Mouse (Mus musculus) heart, embryonic 13.5 days (tissue): ENCODE measurements around the gene Map2k7. TPM values are rescaled to one million over a fixed set of nuclear protein-coding genes. Genes with fewer than 3 reads are reported as not detected.

Experiments used
- ATAC-seq: fragments of 200-750 bp; cut with Nextera tagmentation; 2 replicates; pipeline ENCODE4 v1.8.0; 2017; ENCODE audit warnings: moderate TSS enrichment; ENCODE audit not compliant: insufficient number of reproducible peaks, low FRiP score, low TSS enrichment; ENCODE audit errors: extremely low read depth
- H3K27ac ChIP-seq: fragments of 300-500 bp; sonication (generic); replicated peaks from 2 replicates; pipeline ENCODE4 v1.5.1; 2015; ENCODE audit warnings: moderate library complexity, mild to moderate bottlenecking, inconsistent platforms
- H3K27me3 ChIP-seq: fragments of 300-500 bp; sonication (generic); replicated peaks from 2 replicates; pipeline ENCODE4 v1.6.1; 2015; ENCODE audit warnings: mild to moderate bottlenecking, inconsistent platforms
- H3K36me3 ChIP-seq: fragments of 300-500 bp; sonication (generic); 2 replicates; pipeline ENCODE4 v1.6.1; 2015; ENCODE audit warnings: mild to moderate bottlenecking, inconsistent platforms
- H3K4me1 ChIP-seq: fragments of 300-500 bp; sonication (generic); 2 replicates; pipeline ENCODE4 v1.6.1; 2015; ENCODE audit warnings: inconsistent platforms
- H3K4me2 ChIP-seq: fragments of 300-500 bp; sonication (generic); 2 replicates; pipeline ENCODE4 v1.6.1; 2015; ENCODE audit warnings: inconsistent platforms, mild to moderate bottlenecking, moderate library complexity
- H3K4me3 ChIP-seq: fragments of 300-500 bp; sonication (generic); 2 replicates; pipeline ENCODE4 v1.5.1; 2015; ENCODE audit warnings: moderate library complexity, mild to moderate bottlenecking, inconsistent platforms
- H3K9ac ChIP-seq: fragments of 300-500 bp; sonication (generic); 2 replicates; pipeline ENCODE4 v1.6.1; 2015; ENCODE audit warnings: inconsistent platforms, mild to moderate bottlenecking, moderate library complexity
- H3K9me3 ChIP-seq: fragments of 300-500 bp; sonication (generic); 2 replicates; pipeline ENCODE4 v1.6.1; 2016; ENCODE audit warnings: inconsistent platforms
- WGBS: fragments of 180-500 bp; shearing (Covaris S2); methylation state at CpG from one replicate; pipeline ENCODE4 v1.1.7; 2015; ENCODE audit warnings: mixed read lengths; 5-methylcytosine and 5-hydroxymethylcytosine counted together
- polyA plus RNA-seq: library from polyadenylated mRNA; unstranded; fragments of >200 nt; fragmentation: Nextera tagmentation; extraction: Ambion mirVana; gene quantifications from 2 replicates; pipeline ENCODE4 v1.2.1, GENCODE M21; 2015

Gene Map2k7
- polyA plus RNA-seq: 18.8 and 22.8 TPM in 2 replicates

GRCm38 (mm10) chr8:4238434-4239192 is at the start of gene Map2k7, which contains the start of gene Gm49320:
Gene Map2k7 (plus strand): TSS chr8:4238740.
Gene Gm49320 (plus strand): TSS chr8:4238865.
- Histone ChIP-seq H3K36me3 (peaks cover 32% of the 10 kb centered on the region), H3K27ac (peak within 1 kb of the TSS; percentile 98)
- peak; percentile 85 for ATAC-seq

GRCm38 (mm10) chr8:4189031-4189722 is 49.4 kb upstream of the Map2k7 start:
- Histone ChIP-seq H3K4me3 (no peak overlapping the region), H3K4me1 (peaks cover 11% of the 10 kb centered on the region; the same call in 1 of the 2 replicates), H3K9ac (0 out of 2 replicates have a peak overlapping the region, but pooled peaks have one; percentile 5), H3K27me3 (no peaks in the 10 kb centered on the region; the same call in 1 of the 2 replicates), H3K27ac (no peak overlapping the region; the same call in 1 of the 2 replicates), H3K4me2 (no peak overlapping the region), H3K36me3 (peaks cover 53% of the 10 kb centered on the region), H3K9me3 (no peaks in the 10 kb centered on the region)
- WGBS: 31% methylated on average over 3 of the region's 3 CpGs
- no peak for ATAC-seq

More at GRCm38 (mm10) chr8:4238434-4239192, at the start of gene Map2k7, which contains the start of gene Gm49320:
- Histone ChIP-seq H3K4me1 (peaks cover 38% of the 10 kb centered on the region), H3K4me2 (peak within 1 kb of the TSS; percentile 85), H3K27me3 (peaks cover 17% of the 10 kb centered on the region; the same call in 1 of the 2 replicates), H3K4me3 (peak within 1 kb of the TSS; percentile 81), H3K9ac (peak within 1 kb of the TSS; percentile 90), H3K9me3 (no peaks in the 10 kb centered on the region)
- under 1% methylated on average over 65 of the region's 71 CpGs for WGBS

- Histone ChIP-seq H3K27me3 (no peaks in the 10 kb centered on the region; the same call in 1 of the 2 replicates), H3K9me3 (no peaks in the 10 kb centered on the region), H3K27ac (no peak overlapping the region), H3K36me3 (peaks cover 28% of the 10 kb centered on the region), H3K9ac (no peak overlapping the region), H3K4me2 (no peak overlapping the region), H3K4me1 (peaks cover 11% of the 10 kb centered on the region; the same call in 1 of the 2 replicates), H3K4me3 (no peak overlapping the region)
- no peak for ATAC-seq
- WGBS: 65% methylated on average over 5 of the region's 5 CpGs
These were observed 46.2 kb upstream of the Map2k7 start for GRCm38 (mm10) chr8:4192305-4192704.

- 0 out of 2 replicates have a peak, but pooled peaks have one; percentile 39 for ATAC-seq
- WGBS: 8% methylated on average over 18 of the region's 18 CpGs
- Histone ChIP-seq H3K4me1 (peaks cover 11% of the 10 kb centered on the region; the same call in 1 of the 2 replicates), H3K36me3 (peaks cover 25% of the 10 kb centered on the region), H3K27me3 (no peaks in the 10 kb centered on the region; the same call in 1 of the 2 replicates), H3K9me3 (no peaks in the 10 kb centered on the region), H3K4me3 (no peak overlapping the region), H3K27ac (no peak overlapping the region), H3K9ac (peak overlapping the region; percentile 48), H3K4me2 (peak overlapping the region; percentile 41)
These were observed 45.5 kb upstream of the Map2k7 start for GRCm38 (mm10) chr8:4192807-4193587.

GRCm38 (mm10) chr8:4193588-4193894 is 45.0 kb upstream of the Map2k7 start:
- H3K4me1 ChIP-seq: peaks cover 11% of the 10 kb centered on the region; the same call in 1 of the 2 replicates
- no peaks in the 10 kb centered on the region; the same call in 1 of the 2 replicates for H3K27me3 ChIP-seq
- H3K9ac ChIP-seq: peak overlapping the region; percentile 48
- no peak overlapping the region for H3K27ac ChIP-seq
- H3K4me2 ChIP-seq: peak overlapping the region; percentile 41
- no peaks in the 10 kb centered on the region for H3K9me3 ChIP-seq
- 44% methylated on average over 7 of the region's 7 CpGs for WGBS
- peaks cover 20% of the 10 kb centered on the region for H3K36me3 ChIP-seq
- ATAC-seq: no peak
- no peak overlapping the region for H3K4me3 ChIP-seq

GRCm38 (mm10) chr8:4201321-4201720 is 37.2 kb upstream of the Map2k7 start:
- 42% methylated on average over 2 of the region's 2 CpGs for WGBS
- no peak for ATAC-seq
- Histone ChIP-seq H3K4me2 (no peak overlapping the region), H3K4me1 (peaks cover 11% of the 10 kb centered on the region), H3K36me3 (peaks cover 11% of the 10 kb centered on the region), H3K4me3 (no peak overlapping the region), H3K9ac (no peak overlapping the region), H3K9me3 (no peaks in the 10 kb centered on the region), H3K27me3 (peaks cover 39% of the 10 kb centered on the region), H3K27ac (no peak overlapping the region)

- peak overlapping the region; percentile 65 for H3K4me2 ChIP-seq
- H3K27ac ChIP-seq: no peak overlapping the region
- ATAC-seq: no peak
- H3K9me3 ChIP-seq: no peaks in the 10 kb centered on the region
- peaks cover 9% of the 10 kb centered on the region for H3K36me3 ChIP-seq
- H3K9ac ChIP-seq: peak overlapping the region; percentile 68
- H3K4me3 ChIP-seq: peak overlapping the region; percentile 38
- peaks cover 18% of the 10 kb centered on the region for H3K4me1 ChIP-seq
- H3K27me3 ChIP-seq: peaks cover 68% of the 10 kb centered on the region
- WGBS: 21% methylated on average over 38 of the region's 38 CpGs
These were observed 33.1 kb upstream of the Map2k7 start for GRCm38 (mm10) chr8:4205246-4206123.

- peaks cover 77% of the 10 kb centered on the region for H3K27me3 ChIP-seq
- 9% methylated on average over 44 of the region's 44 CpGs for WGBS
- H3K9me3 ChIP-seq: no peaks in the 10 kb centered on the region
- peak overlapping the region; percentile 68 for H3K9ac ChIP-seq
- H3K4me3 ChIP-seq: peak overlapping the region; percentile 38
- ATAC-seq: no peak
- peak overlapping the region; percentile 65 for H3K4me2 ChIP-seq
- H3K4me1 ChIP-seq: peaks cover 18% of the 10 kb centered on the region
- no peak overlapping the region for H3K27ac ChIP-seq
- H3K36me3 ChIP-seq: peaks cover 9% of the 10 kb centered on the region
These were observed 32.1 kb upstream of the Map2k7 start for GRCm38 (mm10) chr8:4206182-4207015.

- peak overlapping the region; percentile 68 for H3K9ac ChIP-seq
- peaks cover 18% of the 10 kb centered on the region for H3K4me1 ChIP-seq
- H3K27me3 ChIP-seq: peaks cover 81% of the 10 kb centered on the region
- H3K27ac ChIP-seq: no peak overlapping the region
- no peak overlapping the region for H3K4me3 ChIP-seq
- 47% methylated on average over 2 of the region's 2 CpGs for WGBS
- no peaks in the 10 kb centered on the region for H3K9me3 ChIP-seq
- no peak for ATAC-seq
- peak overlapping the region; percentile 65 for H3K4me2 ChIP-seq
- H3K36me3 ChIP-seq: peaks cover 9% of the 10 kb centered on the region
These were observed 31.6 kb upstream of the Map2k7 start for GRCm38 (mm10) chr8:4207016-4207350.
